Mouse (Mus musculus) monocyte, adult 2 months (primary cell): ENCODE measurements around the gene Hoxa3.
A peak's percentile ranks its signal among the peaks of the same experiment; 100 is the strongest.

Experiments
- DNase-seq, 2 experiments: peaks; one replicate each; pipeline ENCODE4 v3.0.0; 2022; ENCODE audit warnings: low spot score in 2 of 2, low read depth in 1 of 2

Gene Hoxa3

GRCm38 (mm10) chr6:52246916-52247315, 33.8 kb upstream of the Hoxa3 start:
- DNase-seq = no peak

- no peak for DNase-seq
These were observed 33.3 kb upstream of the Hoxa3 start for GRCm38 (mm10) chr6:52246403-52246803.

- DNase-seq = no peak
These were observed 32.6 kb upstream of the Hoxa3 start, which contains the start of gene Hoxa11 for GRCm38 (mm10) chr6:52245757-52246142. Gene Hoxa11, minus strand, starts transcription at chr6:52245810.

GRCm38 (mm10) chr6:52245040-52245756, 32.1 kb upstream of the Hoxa3 start:
- no peak for DNase-seq

GRCm38 (mm10) chr6:52244471-52245039, 31.4 kb upstream of the Hoxa3 start:
- DNase-seq = no peak

- no peak for DNase-seq
These were observed 30.6 kb upstream of the Hoxa3 start for GRCm38 (mm10) chr6:52243681-52244121.

GRCm38 (mm10) chr6:52242801-52243332, 29.7 kb upstream of the Hoxa3 start:
- no peak for DNase-seq

GRCm38 (mm10) chr6:52241001-52241621, 28.0 kb upstream of the Hoxa3 start:
- DNase-seq = no peak

- DNase-seq = peak; percentile 52 to 75
These were observed 27.4 kb upstream of the Hoxa3 start, which contains the start of gene Hoxa10 for GRCm38 (mm10) chr6:52240389-52241000. Gene Hoxa10, minus strand, starts transcription at chr6:52240854.

- no peak for DNase-seq
These were observed 26.7 kb upstream of the Hoxa3 start for GRCm38 (mm10) chr6:52239625-52240388.

GRCm38 (mm10) chr6:52238976-52239375, 25.8 kb upstream of the Hoxa3 start:
- DNase-seq = no peak

GRCm38 (mm10) chr6:52238155-52238545, 25.0 kb upstream of the Hoxa3 start:
- no peak for DNase-seq

GRCm38 (mm10) chr6:52237346-52238154, 24.4 kb upstream of the Hoxa3 start:
- no peak for DNase-seq

- DNase-seq = no peak
These were observed 23.7 kb upstream of the Hoxa3 start for GRCm38 (mm10) chr6:52236806-52237205.

GRCm38 (mm10) chr6:52235866-52236265, 22.7 kb upstream of the Hoxa3 start:
- DNase-seq = no peak

GRCm38 (mm10) chr6:52235267-52235666, 22.1 kb upstream of the Hoxa3 start:
- no peak for DNase-seq

GRCm38 (mm10) chr6:52234428-52235140, 21.4 kb upstream of the Hoxa3 start:
- no peak for DNase-seq

GRCm38 (mm10) chr6:52233546-52234427, 20.7 kb upstream of the Hoxa3 start:
- DNase-seq = no peak
